Mouse (Mus musculus): ENCODE measurements around the gene Vgll4. TPM values are rescaled to one million over a fixed set of nuclear protein-coding genes. Genes with fewer than 3 reads are reported as not detected.

Gene Vgll4
- polyA plus RNA-seq, 1 experiment from 2014 or later, result 76.0 TPM

DNA sequence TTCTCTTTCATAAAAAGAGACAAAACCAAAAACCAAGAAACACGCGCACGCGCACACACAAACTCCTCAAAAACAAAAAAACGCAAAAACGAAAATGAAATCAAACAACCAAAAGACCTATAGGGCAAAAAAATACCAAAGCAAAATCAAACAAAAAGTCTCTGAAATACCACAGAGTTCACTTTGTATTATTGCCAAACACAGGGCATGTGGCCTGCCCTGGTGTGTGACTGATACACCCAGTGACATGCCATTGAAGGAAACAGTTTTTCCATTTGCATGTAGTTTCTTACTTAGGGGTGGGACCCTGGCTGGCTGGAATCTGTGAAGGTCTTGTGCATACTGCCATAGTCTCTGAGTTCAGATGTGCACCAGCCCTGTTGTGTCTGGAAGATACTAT, 62.3 kb downstream of the Vgll4 start:
- no peak overlapping the region for H3K27ac ChIP-seq
- H3K9ac ChIP-seq, result no peak overlapping the region
- ATAC-seq, result no peak
- peaks cover 29% of the 10 kb centered on the region for H3K4me1 ChIP-seq (replicated peaks)
- no peaks in the 10 kb centered on the region for H3K9me3 ChIP-seq
- 96% methylated on average over 6 of the region's 6 CpGs for WGBS
- H3K4me2 ChIP-seq (replicated peaks), result no peak overlapping the region
- no peak overlapping the region for H3K4me3 ChIP-seq (replicated peaks)
- H3K36me3 ChIP-seq, result no peaks in the 10 kb centered on the region
- H3K27me3 ChIP-seq (replicated peaks), result no peaks in the 10 kb centered on the region

DNA sequence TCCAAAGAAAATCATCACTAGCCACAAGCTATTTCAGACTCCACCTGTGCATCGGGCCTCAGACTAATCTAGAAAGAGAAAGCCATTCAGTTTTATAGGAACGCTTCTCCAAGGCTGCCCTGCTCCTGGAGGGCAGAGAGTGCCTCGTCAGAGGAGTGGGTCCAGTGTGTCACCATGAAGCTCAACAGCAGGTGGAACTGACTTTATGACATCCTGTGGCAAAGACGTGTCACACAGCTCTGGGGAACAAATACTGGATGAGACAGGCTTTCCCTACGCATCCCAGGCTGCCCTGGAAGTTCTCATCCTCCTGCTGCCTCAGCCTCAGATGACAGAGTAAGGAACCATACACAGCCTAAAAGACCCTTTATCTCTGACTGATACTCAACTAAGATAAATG, 63.6 kb downstream of the Vgll4 start:
- Histone ChIP-seq H3K4me3 (replicated peaks) (no peak overlapping the region), H3K27me3 (replicated peaks) (no peaks in the 10 kb centered on the region), H3K9me3 (no peaks in the 10 kb centered on the region), H3K4me2 (replicated peaks) (no peak overlapping the region), H3K4me1 (replicated peaks) (peaks cover 32% of the 10 kb centered on the region), H3K27ac (no peak overlapping the region), H3K36me3 (no peaks in the 10 kb centered on the region), H3K9ac (no peak overlapping the region)
- no peak for ATAC-seq
- 61% methylated on average over 5 of the region's 5 CpGs for WGBS

DNA sequence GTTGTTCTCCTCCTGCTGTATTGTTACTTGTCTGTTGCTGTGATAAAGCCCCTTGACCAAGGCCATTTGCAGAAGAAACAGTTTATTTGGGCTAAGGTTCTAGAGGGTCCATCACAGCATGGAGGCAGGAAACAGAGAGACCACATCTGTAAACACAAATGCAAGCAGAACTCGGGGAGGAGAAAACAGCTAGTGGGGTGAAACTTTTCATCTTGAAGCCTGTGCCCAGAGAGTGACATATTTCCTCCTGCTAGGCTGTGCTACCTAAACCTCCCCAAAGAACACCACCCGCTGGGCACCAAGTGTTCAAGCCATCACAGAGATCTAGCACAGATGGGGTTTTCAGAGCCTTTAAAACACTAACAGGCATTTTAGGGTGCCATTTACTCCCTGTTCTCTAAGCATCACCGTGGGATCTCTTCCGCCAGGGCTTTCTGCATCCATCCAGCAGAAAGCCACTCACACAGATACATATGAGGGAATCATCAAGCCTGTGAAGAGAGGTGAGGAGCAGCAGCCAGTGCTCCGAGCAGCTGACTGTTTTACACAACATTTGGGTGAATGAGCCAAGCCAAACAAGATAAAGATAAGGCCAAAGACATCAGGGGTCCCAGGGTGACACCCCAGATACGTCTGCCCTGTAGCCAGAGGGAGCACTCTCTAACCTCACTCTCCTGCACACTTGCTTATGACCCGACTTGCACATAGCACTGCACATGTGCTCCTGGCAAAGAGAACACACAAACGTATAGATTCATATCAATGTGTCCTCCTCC, 64.4 kb downstream of the Vgll4 start:
- no peak overlapping the region for H3K4me2 ChIP-seq (replicated peaks)
- no peak overlapping the region for H3K27ac ChIP-seq
- no peak overlapping the region for H3K4me3 ChIP-seq (replicated peaks)
- no peak for ATAC-seq
- H3K4me1 ChIP-seq (replicated peaks), result peaks cover 36% of the 10 kb centered on the region
- no peak overlapping the region for H3K9ac ChIP-seq
- no peaks in the 10 kb centered on the region for H3K9me3 ChIP-seq
- 71% methylated on average over 8 of the region's 8 CpGs for WGBS
- H3K36me3 ChIP-seq, result no peaks in the 10 kb centered on the region
- no peaks in the 10 kb centered on the region for H3K27me3 ChIP-seq (replicated peaks)

DNA sequence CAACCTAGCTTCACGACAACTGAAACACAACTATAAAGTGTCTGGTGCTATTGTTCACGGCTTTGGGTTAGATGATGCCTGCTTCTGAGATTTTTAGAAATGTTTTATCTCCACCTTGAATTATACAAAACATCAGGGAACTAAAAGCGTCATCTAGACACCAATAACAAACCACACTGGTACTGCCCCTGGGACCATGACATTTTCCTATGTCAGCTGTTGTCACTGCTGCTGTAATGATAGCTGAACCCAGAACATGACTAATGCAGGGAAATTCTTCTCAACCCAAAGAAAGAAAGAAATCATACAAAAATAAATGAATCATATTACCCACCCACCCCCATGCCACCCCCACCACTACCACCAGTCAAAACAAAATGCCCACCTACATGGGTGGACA, 65.0 kb downstream of the Vgll4 start:
- WGBS, result 93% methylated on average over 3 of the region's 3 CpGs
- Histone ChIP-seq H3K9ac (no peak overlapping the region), H3K4me1 (replicated peaks) (peaks cover 42% of the 10 kb centered on the region), H3K36me3 (no peaks in the 10 kb centered on the region), H3K4me3 (replicated peaks) (no peak overlapping the region), H3K27me3 (replicated peaks) (no peaks in the 10 kb centered on the region), H3K9me3 (no peaks in the 10 kb centered on the region), H3K4me2 (replicated peaks) (no peak overlapping the region), H3K27ac (no peak overlapping the region)
- ATAC-seq, result no peak

- peaks cover 47% of the 10 kb centered on the region for H3K4me1 ChIP-seq (replicated peaks)
Measured at GRCm38 (mm10) chr6:114904233-114904632, 65.6 kb downstream of the Vgll4 start.

GRCm38 (mm10) chr6:114901921-114902320, 67.9 kb downstream of the Vgll4 start:
- Histone ChIP-seq H3K4me2 (replicated peaks) (peak overlapping the region; percentile 41), H3K4me3 (replicated peaks) (no peak overlapping the region), H3K27ac (peak overlapping the region; percentile 59; the same call in 1 of the 2 replicates), H3K27me3 (replicated peaks) (no peaks in the 10 kb centered on the region), H3K9me3 (no peaks in the 10 kb centered on the region), H3K9ac (no peak overlapping the region), H3K36me3 (peaks cover 2% of the 10 kb centered on the region; the same call in 1 of the 2 replicates), H3K4me1 (replicated peaks) (peaks cover 35% of the 10 kb centered on the region)
- peak; percentile 48 for ATAC-seq
- WGBS, result 39% methylated on average over 4 of the region's 4 CpGs

More at GRCm38 (mm10) chr6:114904233-114904632, 65.6 kb downstream of the Vgll4 start:
- no peak overlapping the region for H3K4me2 ChIP-seq (replicated peaks)
- 66% methylated on average over 6 of the region's 6 CpGs for WGBS
- H3K9ac ChIP-seq, result no peak overlapping the region
- ATAC-seq, result no peak
- H3K36me3 ChIP-seq, result no peaks in the 10 kb centered on the region; the same call in 1 of the 2 replicates
- no peak overlapping the region for H3K4me3 ChIP-seq (replicated peaks)
- no peaks in the 10 kb centered on the region for H3K9me3 ChIP-seq
- H3K27me3 ChIP-seq (replicated peaks), result no peaks in the 10 kb centered on the region
- no peak overlapping the region for H3K27ac ChIP-seq

GRCm38 (mm10) chr6:114901321-114901824, 68.4 kb downstream of the Vgll4 start:
- Histone ChIP-seq H3K4me2 (replicated peaks) (peak overlapping the region; percentile 41), H3K27me3 (replicated peaks) (no peaks in the 10 kb centered on the region), H3K9ac (no peak overlapping the region)

DNA sequence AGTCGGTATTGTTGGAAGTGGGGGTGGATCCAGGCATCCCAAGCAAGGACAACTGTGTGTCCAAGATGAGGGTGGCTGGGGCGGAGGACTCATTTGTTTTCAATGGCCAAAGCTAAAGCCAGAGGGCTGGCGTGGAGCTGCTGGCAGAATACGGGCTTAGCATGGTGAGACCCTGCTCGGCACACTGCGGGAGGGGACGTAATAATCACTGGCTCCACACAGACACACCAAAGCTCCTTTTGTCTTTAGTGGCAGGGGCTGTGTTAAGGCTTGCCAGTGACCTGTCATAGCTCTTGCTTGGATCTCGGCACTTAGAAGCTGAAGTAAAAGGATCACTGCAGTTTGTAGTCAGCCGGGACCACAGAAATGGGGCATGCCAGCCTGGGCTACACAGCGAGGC, 69.6 kb downstream of the Vgll4 start:
- peaks cover 33% of the 10 kb centered on the region for H3K4me1 ChIP-seq (replicated peaks)
- peaks cover 5% of the 10 kb centered on the region; the same call in 1 of the 2 replicates for H3K36me3 ChIP-seq
- no peak overlapping the region for H3K4me3 ChIP-seq (replicated peaks)
- H3K9me3 ChIP-seq, result no peaks in the 10 kb centered on the region
- H3K9ac ChIP-seq, result no peak overlapping the region
- WGBS, result 64% methylated on average over 10 of the region's 10 CpGs
- H3K27me3 ChIP-seq (replicated peaks), result no peaks in the 10 kb centered on the region
- no peak for ATAC-seq
- H3K4me2 ChIP-seq (replicated peaks), result 0 out of 2 replicates have a peak overlapping the region, but pooled peaks have one; percentile 14
- no peak overlapping the region for H3K27ac ChIP-seq

More at GRCm38 (mm10) chr6:114901321-114901824, 68.4 kb downstream of the Vgll4 start:
- peak; percentile 93 for ATAC-seq
- 8% methylated on average over 12 of the region's 12 CpGs for WGBS
- Histone ChIP-seq H3K4me3 (replicated peaks) (no peak overlapping the region), H3K9me3 (no peaks in the 10 kb centered on the region), H3K4me1 (replicated peaks) (peaks cover 35% of the 10 kb centered on the region), H3K27ac (peak overlapping the region; percentile 59), H3K36me3 (peaks cover 5% of the 10 kb centered on the region; the same call in 1 of the 2 replicates)

DNA sequence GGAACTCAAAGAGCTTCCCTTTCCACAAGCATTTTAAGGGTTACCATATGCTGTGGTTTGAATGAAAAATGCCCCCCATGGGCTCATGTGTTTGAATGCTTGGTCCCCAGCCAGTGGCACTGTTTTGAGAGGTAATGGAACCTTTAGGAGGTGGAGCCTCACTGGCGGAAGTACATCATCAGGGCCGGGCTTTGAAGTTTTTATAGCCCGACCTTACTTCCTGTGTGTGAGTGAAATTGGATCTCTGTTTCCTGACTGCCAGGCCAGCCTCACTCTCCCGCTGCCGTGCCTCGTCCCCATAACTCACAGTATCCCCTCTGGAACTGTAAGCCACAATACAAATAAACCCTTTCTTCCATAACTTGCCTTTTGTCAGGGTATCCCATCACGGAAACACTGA, 70.1 kb downstream of the Vgll4 start:
- Histone ChIP-seq H3K27ac (no peak overlapping the region), H3K9ac (no peak overlapping the region), H3K4me1 (replicated peaks) (peaks cover 34% of the 10 kb centered on the region), H3K9me3 (no peaks in the 10 kb centered on the region), H3K4me2 (replicated peaks) (0 out of 2 replicates have a peak overlapping the region, but pooled peaks have one; percentile 14), H3K36me3 (peaks cover 5% of the 10 kb centered on the region; the same call in 1 of the 2 replicates), H3K27me3 (replicated peaks) (no peaks in the 10 kb centered on the region), H3K4me3 (replicated peaks) (no peak overlapping the region)
- 25% methylated on average over 7 of the region's 7 CpGs for WGBS
- ATAC-seq, result no peak

DNA sequence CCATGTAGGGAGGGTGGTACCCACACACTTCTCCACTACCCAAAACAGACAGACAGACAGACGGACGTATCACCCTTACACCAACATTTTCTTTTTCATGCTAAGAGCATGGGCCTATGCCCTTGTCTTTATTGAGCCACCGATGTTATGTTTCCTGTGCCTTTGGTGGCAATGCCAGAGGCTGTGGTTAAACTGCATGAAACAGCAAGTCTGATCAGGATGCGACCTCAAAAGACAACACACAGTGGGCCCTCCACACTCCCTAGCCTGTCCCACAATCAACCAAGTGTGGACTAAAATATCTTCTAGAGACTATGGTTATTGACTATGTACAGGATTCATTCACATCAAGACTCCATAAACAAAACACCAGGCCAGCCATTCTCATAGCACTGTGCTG, 70.8 kb downstream of the Vgll4 start:
- peaks cover 5% of the 10 kb centered on the region; the same call in 1 of the 2 replicates for H3K36me3 ChIP-seq
- no peak overlapping the region for H3K4me2 ChIP-seq (replicated peaks)
- no peak for ATAC-seq
- 95% methylated on average over 4 of the region's 4 CpGs for WGBS
- H3K27ac ChIP-seq, result no peak overlapping the region
- no peak overlapping the region for H3K4me3 ChIP-seq (replicated peaks)
- no peak overlapping the region for H3K9ac ChIP-seq
- H3K27me3 ChIP-seq (replicated peaks), result no peaks in the 10 kb centered on the region
- no peaks in the 10 kb centered on the region for H3K9me3 ChIP-seq
- H3K4me1 ChIP-seq (replicated peaks), result peaks cover 41% of the 10 kb centered on the region

DNA sequence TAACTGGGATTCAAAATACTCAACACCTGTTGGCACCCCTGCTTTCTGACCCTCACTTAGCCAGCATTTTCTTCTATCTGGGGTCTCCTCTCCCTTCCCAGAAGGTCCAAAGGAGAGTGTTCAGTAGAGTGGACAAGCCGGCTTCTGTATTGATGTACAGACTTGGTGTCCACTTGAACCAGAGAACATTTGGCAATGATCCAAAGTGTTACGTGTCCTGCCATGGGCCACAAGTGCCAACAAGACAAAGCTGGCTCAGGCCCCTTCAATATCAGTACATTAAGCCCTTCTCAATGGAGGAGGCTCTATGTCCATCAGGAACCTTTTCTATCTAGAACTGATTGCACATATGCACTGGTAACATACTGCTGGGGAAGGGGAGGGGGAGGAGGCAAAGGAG, 73.5 kb downstream of the Vgll4 start:
- no peak overlapping the region for H3K4me3 ChIP-seq (replicated peaks)
- H3K4me1 ChIP-seq (replicated peaks), result peaks cover 48% of the 10 kb centered on the region
- no peaks in the 10 kb centered on the region for H3K27me3 ChIP-seq (replicated peaks)
- no peaks in the 10 kb centered on the region for H3K9me3 ChIP-seq
- 70% methylated on average over 2 of the region's 2 CpGs for WGBS
- no peak overlapping the region for H3K27ac ChIP-seq
- no peak overlapping the region for H3K4me2 ChIP-seq (replicated peaks)
- no peak overlapping the region for H3K9ac ChIP-seq
- ATAC-seq, result no peak
- peaks cover 5% of the 10 kb centered on the region; the same call in 1 of the 2 replicates for H3K36me3 ChIP-seq

GRCm38 (mm10) chr6:114895191-114895590, 74.6 kb downstream of the Vgll4 start:
- Histone ChIP-seq H3K4me2 (replicated peaks) (no peak overlapping the region), H3K27me3 (replicated peaks) (no peaks in the 10 kb centered on the region), H3K9ac (no peak overlapping the region), H3K4me1 (replicated peaks) (peaks cover 49% of the 10 kb centered on the region), H3K4me3 (replicated peaks) (no peak overlapping the region), H3K9me3 (no peaks in the 10 kb centered on the region), H3K36me3 (peaks cover 5% of the 10 kb centered on the region; the same call in 1 of the 2 replicates), H3K27ac (no peak overlapping the region)
- ATAC-seq, result no peak
- WGBS, result 91% methylated on average over 7 of the region's 7 CpGs

Data from intestine, embryonic 15.5 days (tissue).